28 mouse cellular contexts compared by ENCODE assay signal in the genomic region with DNA sequence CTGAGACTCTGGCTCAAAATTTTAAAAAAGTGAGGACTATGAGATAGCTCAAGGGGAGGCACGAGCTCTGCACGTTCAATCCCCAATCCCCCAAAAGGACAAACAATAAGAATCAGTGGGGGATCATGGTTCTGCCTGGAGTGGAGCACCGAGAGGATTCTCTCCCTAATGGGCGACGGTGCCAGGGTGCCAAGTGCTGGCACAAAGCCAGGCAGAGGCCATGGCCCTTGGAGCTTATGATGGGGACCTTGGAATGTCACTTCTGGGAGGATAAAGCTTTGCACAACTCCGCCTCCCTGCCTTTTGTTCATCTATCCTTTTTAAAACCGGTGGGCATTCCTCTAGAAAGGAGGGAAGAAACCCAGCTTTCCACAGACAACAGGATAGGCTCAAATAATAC. TPM values are rescaled to one million over a fixed set of nuclear protein-coding genes. Genes with fewer than 3 reads are reported as not detected.
DNase-seq lines count a peak whose midpoint lies in the region; ATAC-seq and TF ChIP-seq lines count a peak whose summit lies in the region.
"Had no signal": no experiment of that assay in that cellular context is flagged by ENCODE, and none has a peak within 500 bp of the region (broad histone marks: within the 10 kb centered on the region; RNA-seq: fewer than 3 reads in every experiment).

No protein-coding gene starts in this region.

- no peak overlapping the region; the same call in 1 of the 2 replicates for H3K9ac ChIP-seq in forebrain, embryonic 14.5 days (ENCODE audit: low read length)
- H3K9ac ChIP-seq: embryonic facial prominence, embryonic 13.5 days; forebrain, embryonic 13.5 days; forebrain, postnatal 0 days; heart, embryonic 13.5 days; hindbrain, embryonic 14.5 days had no signal

- no peak overlapping the region for H3K4me2 ChIP-seq in forebrain, embryonic 14.5 days (ENCODE audit: low read length)
- H3K4me2 ChIP-seq: embryonic facial prominence, embryonic 13.5 days; forebrain, embryonic 13.5 days; heart, embryonic 13.5 days; hindbrain, embryonic 14.5 days had no signal

- no peak for ATAC-seq in forebrain, embryonic 14.5 days
- ATAC-seq: CD4-positive, CD25-positive, alpha-beta regulatory T cell, adult 4 months; forebrain, embryonic 13.5 days; forebrain, postnatal 0 days; hindbrain, postnatal 0 days; inflammation-experienced regulatory T-cells, adult 6 months; intestine, embryonic 16.5 days had no signal

- DNase-seq in gastrocnemius, adult 2 months: peak; percentile 50
- no peak for DNase-seq in gastrocnemius, postnatal 14 days
- peak; percentile 58 for DNase-seq in adrenal gland, adult 8-10 months
- DNase-seq in adrenal gland, postnatal 10 days: peak; percentile 71
- DNase-seq in adrenal gland, postnatal 36 days: peak; percentile 62 to 75
- no peak for DNase-seq in forebrain, embryonic 14.5 days (ENCODE audit: low spot score)
- DNase-seq in lung, adult 2 months: no peak
- DNase-seq: cerebellum, adult 11 months; cerebellum, adult 2 months; cerebellum, adult 9-11 months; cerebellum, postnatal 25 days; forebrain, postnatal 0 days; gastrocnemius, postnatal 36 days; heart, adult 2 months; heart, postnatal 14 days; heart, postnatal 4 days; kidney, adult 18-20 months had no signal

- H3K27me3 ChIP-seq in forebrain, embryonic 14.5 days (replicated peaks; ENCODE audit: control insufficient read depth, insufficient read depth, low read length): no peaks in the 10 kb centered on the region
- H3K27me3 ChIP-seq: embryonic facial prominence, embryonic 13.5 days; forebrain, embryonic 13.5 days; heart, embryonic 13.5 days had no signal

- no peaks in the 10 kb centered on the region for H3K9me3 ChIP-seq in forebrain, embryonic 14.5 days (replicated peaks; ENCODE audit: control insufficient read depth, low read length)
- H3K9me3 ChIP-seq: embryonic facial prominence, embryonic 13.5 days; forebrain, embryonic 13.5 days; heart, embryonic 10.5 days; heart, embryonic 13.5 days had no signal

- H3K4me3 ChIP-seq in gastrocnemius, adult 2 months: no peak overlapping the region
- H3K4me3 ChIP-seq in forebrain, embryonic 14.5 days (ENCODE audit: low read depth, low read length): no peak overlapping the region
- no peak overlapping the region for H3K4me3 ChIP-seq in lung, adult 2 months (replicated peaks; ENCODE audit: extremely low read depth, low read depth, low read length)
- H3K4me3 ChIP-seq: embryonic facial prominence, embryonic 13.5 days; erythroblast, embryonic 14.5 days; forebrain, embryonic 13.5 days; heart, adult 2 months; heart, embryonic 10.5 days; heart, embryonic 13.5 days had no signal

- H3K36me3 ChIP-seq in forebrain, embryonic 14.5 days (ENCODE audit: control insufficient read depth, insufficient read depth, low read length): peaks cover 24% of the 10 kb centered on the region

- no peak for TF ChIP-seq POLR2A in lung, adult 2 months (IDR thresholded peaks at IDR 0.05; ENCODE audit: borderline replicate concordance, extremely low read depth, low read depth, low read length)

- TF ChIP-seq CTCF in gastrocnemius, adult 2 months (IDR thresholded peaks at IDR 0.05): no peak
- TF ChIP-seq CTCF in lung, adult 2 months (IDR thresholded peaks at IDR 0.05; ENCODE audit: insufficient read depth, low read length): no peak

- H3K27ac ChIP-seq in gastrocnemius, adult 2 months: peak overlapping the region; percentile 88
- no peak overlapping the region for H3K27ac ChIP-seq in forebrain, embryonic 14.5 days (ENCODE audit: low read depth, low read length)
- H3K27ac ChIP-seq: embryonic facial prominence, embryonic 13.5 days; forebrain, embryonic 13.5 days; heart, adult 2 months; heart, embryonic 10.5 days; heart, embryonic 13.5 days; hindbrain, embryonic 14.5 days; hindbrain, postnatal 0 days had no signal

- 34% methylated on average over 7 of the region's 7 CpGs for whole genome bisulfite sequencing in forebrain, embryonic 14.5 days
- WGBS in lung, adult 2 months: 61% methylated on average over 7 of the region's 7 CpGs

- intact Hi-C loops in gastrocnemius, adult 2 months (cut with DNase I): no loop called here
- intact Hi-C loops in gastrocnemius, postnatal 14 days (cut with DNase I; ENCODE audit: low total_unique reads): no loop called here

- H3K4me1 ChIP-seq in forebrain, embryonic 14.5 days (ENCODE audit: control insufficient read depth, insufficient read depth, low read length): no peaks in the 10 kb centered on the region
- no peaks in the 10 kb centered on the region; the same call in 1 of the 2 replicates for H3K4me1 ChIP-seq in lung, adult 2 months (ENCODE audit: control insufficient read depth, insufficient read depth, low read length)
- H3K4me1 ChIP-seq: embryonic facial prominence, embryonic 13.5 days; forebrain, embryonic 13.5 days; heart, embryonic 13.5 days had no signal

RNA-seq across cellular contexts. Expression of a gene that starts 12.8 kb away (rescaled TPM):
- 10 to 100 TPM in 1 of 2 experiments, 1 to 10 TPM in 1; 9.7 to 20.6 TPM for total RNA-seq in gastrocnemius, adult 2 months (2021)
- total RNA-seq in gastrocnemius, postnatal 14 days (2021): 10 to 100 TPM; 10.1 to 12.4 TPM
- total RNA-seq in adrenal gland, adult 8-10 months (2022): 10 to 100 TPM; 15.0 to 30.3 (median 18.9) TPM
- total RNA-seq in adrenal gland, postnatal 10 days (2021): 10 to 100 TPM; 10.3 to 13.4 TPM
- total RNA-seq in adrenal gland, postnatal 36 days (2021): 10 to 100 TPM; 11.7 to 13.6 TPM
- polyA plus RNA-seq in forebrain, embryonic 14.5 days (2014; fragmentation: Nextera tagmentation; extraction: Ambion mirVana): 25.8 and 27.6 TPM in 2 replicates
- 19.0 and 21.4 TPM in 2 replicates for polyA plus RNA-seq in lung, adult 2 months (2012; rRNA removed)
- total RNA-seq: granulocyte monocyte progenitor cell, adult 5-6 weeks had no signal

RNA-seq across cellular contexts. Expression of a gene that starts 28.7 kb away (rescaled TPM):
- total RNA-seq in gastrocnemius, adult 2 months (2021): 100 to 1,000 TPM; 378 to 400 TPM
- 100 to 1,000 TPM; 222 to 232 TPM for total RNA-seq in gastrocnemius, postnatal 14 days (2021)
- total RNA-seq in adrenal gland, adult 8-10 months (2022): 100 to 1,000 TPM; 434 to 557 (median 482) TPM
- total RNA-seq in adrenal gland, postnatal 10 days (2021): 100 to 1,000 TPM; 351 to 364 TPM
- 100 to 1,000 TPM; 442 to 454 TPM for total RNA-seq in adrenal gland, postnatal 36 days (2021)
- polyA plus RNA-seq in forebrain, embryonic 14.5 days (2014; fragmentation: Nextera tagmentation; extraction: Ambion mirVana): 267 and 274 TPM in 2 replicates
- 602 and 729 TPM in 2 replicates for polyA plus RNA-seq in lung, adult 2 months (2012; rRNA removed)

Comparison
In these comparisons a context has a peak if more than half of its experiments do, and no peak if none do; other contexts are left out.
1. DNase-seq: peak in gastrocnemius, adult 2 months (single experiment), adrenal gland, adult 8-10 months (single experiment), adrenal gland, postnatal 10 days (single experiment) and adrenal gland, postnatal 36 days (2 of 2); none in gastrocnemius, postnatal 14 days (single experiment), forebrain, embryonic 14.5 days (single experiment) and lung, adult 2 months (single experiment).